Mouse (Mus musculus) neural tube, embryonic 12.5 days (tissue): ENCODE results near the gene Ctc1. TPM values are rescaled to one million over a fixed set of nuclear protein-coding genes. Genes with fewer than 3 reads are reported as not detected.
"Not testable (repeated sequence)": the region's sequence is repeated elsewhere in the genome, so short reads cannot be mapped to it uniquely, and the experiment has no call there.

Experiments used
- ATAC-seq: fragments of 200-750 bp; cut with Nextera tagmentation; 2 replicates; pipeline ENCODE4 v1.8.0; 2017; ENCODE audit warnings: low read depth, mild to moderate bottlenecking, moderate TSS enrichment, moderate library complexity; ENCODE audit not compliant: low FRiP score
- H3K27ac ChIP-seq: fragments of 300-500 bp; sonication (generic); 2 replicates; pipeline ENCODE4 v1.5.1; 2016
- H3K27me3 ChIP-seq: fragments of 300-500 bp; sonication (generic); replicated peaks from 2 replicates; pipeline ENCODE4 v1.6.1; 2016; ENCODE audit warnings: mild to moderate bottlenecking
- H3K36me3 ChIP-seq: fragments of 300-500 bp; sonication (generic); 2 replicates; pipeline ENCODE4 v1.6.1; 2016; ENCODE audit warnings: mild to moderate bottlenecking
- H3K4me1 ChIP-seq: fragments of 300-500 bp; sonication (generic); 2 replicates; pipeline ENCODE4 v1.6.1; 2016
- H3K4me2 ChIP-seq: fragments of 300-500 bp; sonication (generic); replicated peaks from 2 replicates; pipeline ENCODE4 v1.6.1; 2016; ENCODE audit warnings: mild to moderate bottlenecking
- H3K4me3 ChIP-seq: fragments of 300-500 bp; sonication (generic); 2 replicates; pipeline ENCODE4 v1.5.1; 2016
- H3K9ac ChIP-seq: fragments of 300-500 bp; sonication (generic); 2 replicates; pipeline ENCODE4 v1.6.1; 2016; ENCODE audit warnings: mild to moderate bottlenecking
- H3K9me3 ChIP-seq: fragments of 300-500 bp; sonication (generic); 2 replicates; pipeline ENCODE4 v1.6.1; 2016; ENCODE audit warnings: mild to moderate bottlenecking
- WGBS: fragments of 180-500 bp; shearing (Covaris S2); methylation state at CpG from one replicate; pipeline ENCODE4 v1.1.7; 2016; 5-methylcytosine and 5-hydroxymethylcytosine counted together
- polyA plus RNA-seq: library from polyadenylated mRNA; unstranded; fragments of >200 nt; fragmentation: Nextera tagmentation; extraction: Ambion mirVana; gene quantifications from 2 replicates; pipeline ENCODE4 v1.2.1, GENCODE M21; 2016

Gene Ctc1
- 60.8 and 66.8 TPM in 2 replicates for polyA plus RNA-seq

DNA sequence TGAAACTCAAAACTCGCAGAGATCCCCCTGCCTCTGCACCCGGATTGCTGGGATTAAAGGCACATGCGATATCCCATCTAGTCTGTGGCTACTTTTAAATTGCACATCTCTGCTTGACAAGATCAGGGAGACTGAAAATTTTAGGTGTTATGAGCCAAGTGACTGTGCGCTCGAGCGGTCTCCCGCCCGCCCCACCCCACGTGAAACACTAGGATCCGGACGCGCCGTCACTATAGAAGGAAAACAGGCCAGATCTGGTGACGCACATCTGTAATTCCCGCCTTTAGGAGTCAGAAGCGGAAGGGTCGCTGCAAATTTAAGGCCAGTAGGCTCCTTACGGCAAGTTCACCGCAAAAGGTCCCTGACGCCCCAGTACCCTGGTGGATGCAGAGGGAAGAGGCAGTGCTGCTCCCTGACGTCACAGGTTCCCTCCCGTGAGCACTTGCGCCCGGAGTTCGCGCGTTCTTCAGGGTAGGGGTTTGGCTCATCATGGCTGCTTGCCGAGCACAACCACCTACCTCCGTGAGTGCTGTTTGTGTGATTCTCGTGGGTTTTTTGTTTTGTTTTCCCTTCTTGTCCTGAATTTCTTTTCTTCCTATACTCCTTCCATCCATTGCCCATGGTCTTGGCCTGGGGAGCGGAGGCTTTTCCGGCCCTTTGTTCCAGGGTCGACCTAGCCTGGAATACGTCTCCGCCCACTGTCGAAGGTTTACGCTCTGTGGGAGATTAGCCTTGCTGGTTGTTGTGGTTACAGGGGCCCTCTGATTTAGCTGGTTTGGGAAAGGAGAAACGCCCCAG is at the start of gene Ctc1:
Ctc1 (plus strand) TSS at position 268 of the 798 bp plus-strand sequence.
- peak within 1 kb of the TSS; percentile 59 for H3K4me2 ChIP-seq
- peak within 1 kb of the TSS; percentile 77 for H3K27ac ChIP-seq
- H3K27me3 ChIP-seq = no peaks in the 10 kb centered on the region
- H3K4me3 ChIP-seq = peak within 1 kb of the TSS; percentile 65
- peaks cover 14% of the 10 kb centered on the region for H3K4me1 ChIP-seq
- peak within 1 kb of the TSS; percentile 84 for H3K9ac ChIP-seq
- H3K9me3 ChIP-seq = no peaks in the 10 kb centered on the region
- peak; percentile 96 for ATAC-seq
- H3K36me3 ChIP-seq = no peaks in the 10 kb centered on the region
- WGBS = 5% methylated on average over 38 of the region's 38 CpGs

DNA sequence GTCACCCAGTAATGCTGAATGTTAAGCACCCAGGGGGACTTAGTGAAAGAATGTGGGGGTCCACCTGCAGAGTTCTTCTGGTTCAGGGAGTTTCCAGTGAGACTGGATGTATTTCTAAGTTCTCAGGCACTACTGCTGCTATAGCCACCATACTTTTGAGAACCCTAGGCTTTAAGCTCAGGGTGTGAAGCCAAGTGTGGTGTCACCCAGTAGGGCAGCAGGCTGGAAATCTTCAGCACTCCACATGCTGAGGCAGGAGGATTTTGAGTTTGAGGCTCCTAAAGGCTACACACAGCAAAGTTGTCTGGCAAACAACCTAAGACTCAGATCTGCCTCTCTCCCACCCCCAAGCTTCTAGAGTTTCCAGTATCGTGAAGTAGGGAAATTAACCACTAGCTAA is 49.2 kb upstream of the Ctc1 start:
- Histone ChIP-seq H3K4me1 (peaks cover 12% of the 10 kb centered on the region), H3K4me2 (peak overlapping the region; percentile 89; the same call in 1 of the 2 replicates), H3K4me3 (no peak overlapping the region), H3K9me3 (no peaks in the 10 kb centered on the region), H3K27me3 (no peaks in the 10 kb centered on the region), H3K9ac (no peak overlapping the region), H3K36me3 (no peaks in the 10 kb centered on the region), H3K27ac (no peak overlapping the region)
- 50% methylated on average over 1 of the region's 1 CpGs for WGBS
- no peak for ATAC-seq

DNA sequence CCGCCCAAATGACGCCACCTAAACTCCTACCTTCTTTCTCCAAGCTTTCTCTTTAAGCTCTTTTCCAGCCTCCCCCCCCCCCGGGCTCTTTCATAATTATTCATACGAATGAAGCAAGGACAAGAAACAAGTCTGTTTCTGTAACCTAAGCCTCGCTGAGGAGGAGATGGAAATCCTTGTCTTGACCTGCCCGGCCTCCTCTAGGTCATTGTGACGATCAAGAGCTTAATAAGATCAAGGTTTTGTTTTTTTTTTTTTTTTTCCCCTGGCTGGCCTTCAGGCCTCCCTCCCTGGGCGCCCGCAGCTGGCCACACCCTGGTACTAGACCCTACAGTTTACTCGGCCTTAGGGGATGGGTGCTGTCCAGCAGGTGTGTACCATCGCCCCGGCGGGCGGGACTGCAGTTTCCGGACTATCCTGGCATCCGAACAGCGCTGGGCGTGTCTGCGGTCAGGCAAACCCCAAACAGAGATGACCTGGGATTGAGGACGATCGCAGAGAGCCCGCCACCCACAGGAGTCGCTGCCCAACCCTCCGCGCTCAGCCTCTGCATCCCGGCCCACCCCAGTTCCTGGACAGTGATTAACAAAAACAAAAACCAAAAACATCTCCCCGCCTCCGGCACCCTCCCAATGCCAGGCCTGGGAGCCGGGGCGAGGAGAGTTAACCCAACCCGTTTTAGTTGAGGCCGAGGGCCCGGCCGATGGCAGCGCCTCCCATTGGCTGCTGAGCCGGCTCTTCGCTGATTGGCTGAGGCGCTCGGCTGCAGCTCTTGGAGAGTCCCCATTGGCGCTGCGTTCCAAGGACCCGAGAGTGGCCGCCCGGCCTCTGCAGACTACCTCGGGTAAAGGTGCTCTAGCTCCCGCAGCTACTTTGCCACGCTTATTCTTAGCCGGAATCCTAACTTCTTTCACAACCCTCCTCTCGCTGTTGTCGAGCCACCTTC is 48.1 kb upstream of the Ctc1 start, which contains the start of gene Slc25a35:
Slc25a35 (plus strand) TSS at position 795 of the 946 bp plus-strand sequence.
- Histone ChIP-seq H3K27me3 (no peaks in the 10 kb centered on the region), H3K4me1 (peaks cover 12% of the 10 kb centered on the region), H3K4me2 (peak within 1 kb of the TSS; percentile 89), H3K36me3 (no peaks in the 10 kb centered on the region), H3K9ac (peak within 1 kb of the TSS; percentile 61), H3K4me3 (peak within 1 kb of the TSS; percentile 64), H3K9me3 (no peaks in the 10 kb centered on the region), H3K27ac (no peak within 1 kb of the TSS)
- under 1% methylated on average over 50 of the region's 50 CpGs for WGBS
- ATAC-seq = peak; percentile 97

DNA sequence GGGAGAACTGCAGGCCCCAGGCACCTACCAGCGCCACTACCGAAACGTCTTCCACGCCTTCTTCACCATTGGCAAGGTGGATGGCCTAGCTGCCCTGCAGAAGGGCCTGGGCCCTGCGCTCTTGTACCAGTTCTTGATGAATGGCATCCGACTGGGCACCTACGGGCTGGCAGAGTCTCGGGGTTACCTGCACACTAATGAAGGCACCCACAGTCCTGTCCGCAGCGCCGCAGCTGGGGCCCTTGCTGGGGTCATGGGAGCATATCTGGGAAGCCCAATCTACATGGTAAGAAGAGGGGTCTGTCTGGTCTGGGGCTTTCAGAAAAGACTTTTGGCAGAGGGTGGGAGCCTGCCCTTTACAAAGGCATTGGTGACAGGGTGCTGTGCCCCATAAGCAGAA is 47.0 kb upstream of the Ctc1 start:
- no peak for ATAC-seq
- H3K4me3 ChIP-seq = no peak overlapping the region
- H3K4me1 ChIP-seq = peaks cover 17% of the 10 kb centered on the region
- no peaks in the 10 kb centered on the region for H3K9me3 ChIP-seq
- H3K27ac ChIP-seq = no peak overlapping the region
- H3K27me3 ChIP-seq = no peaks in the 10 kb centered on the region
- no peak overlapping the region for H3K9ac ChIP-seq
- 88% methylated on average over 11 of the region's 11 CpGs for WGBS
- H3K36me3 ChIP-seq = no peaks in the 10 kb centered on the region
- peak overlapping the region; percentile 89; the same call in 1 of the 2 replicates for H3K4me2 ChIP-seq

DNA sequence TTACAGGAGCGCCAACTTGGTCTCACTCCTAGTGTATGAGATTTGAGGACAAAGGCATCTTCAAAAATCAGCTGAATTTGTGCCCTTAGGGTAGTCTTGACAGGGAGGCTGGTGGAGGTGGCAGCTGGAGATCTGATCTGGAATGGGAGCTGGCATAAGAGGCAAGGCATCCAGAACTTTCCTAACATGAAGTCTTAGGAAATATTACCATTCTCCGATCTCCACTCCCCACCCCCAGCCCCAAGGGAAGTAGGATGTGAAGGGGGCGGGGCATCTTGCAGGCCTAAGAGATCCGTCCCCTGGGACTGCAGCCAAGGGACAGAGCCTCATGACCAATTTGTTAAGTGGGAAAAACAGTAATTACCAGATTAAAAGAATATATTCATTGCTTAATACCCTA is 45.5 kb upstream of the Ctc1 start:
- ATAC-seq = no peak
- Histone ChIP-seq H3K4me1 (peaks cover 22% of the 10 kb centered on the region), H3K27ac (no peak overlapping the region), H3K9ac (no peak overlapping the region), H3K4me2 (no peak overlapping the region), H3K36me3 (no peaks in the 10 kb centered on the region), H3K4me3 (no peak overlapping the region), H3K9me3 (no peaks in the 10 kb centered on the region), H3K27me3 (no peaks in the 10 kb centered on the region; the same call in 1 of the 2 replicates)
- 80% methylated on average over 4 of the region's 4 CpGs for WGBS

DNA sequence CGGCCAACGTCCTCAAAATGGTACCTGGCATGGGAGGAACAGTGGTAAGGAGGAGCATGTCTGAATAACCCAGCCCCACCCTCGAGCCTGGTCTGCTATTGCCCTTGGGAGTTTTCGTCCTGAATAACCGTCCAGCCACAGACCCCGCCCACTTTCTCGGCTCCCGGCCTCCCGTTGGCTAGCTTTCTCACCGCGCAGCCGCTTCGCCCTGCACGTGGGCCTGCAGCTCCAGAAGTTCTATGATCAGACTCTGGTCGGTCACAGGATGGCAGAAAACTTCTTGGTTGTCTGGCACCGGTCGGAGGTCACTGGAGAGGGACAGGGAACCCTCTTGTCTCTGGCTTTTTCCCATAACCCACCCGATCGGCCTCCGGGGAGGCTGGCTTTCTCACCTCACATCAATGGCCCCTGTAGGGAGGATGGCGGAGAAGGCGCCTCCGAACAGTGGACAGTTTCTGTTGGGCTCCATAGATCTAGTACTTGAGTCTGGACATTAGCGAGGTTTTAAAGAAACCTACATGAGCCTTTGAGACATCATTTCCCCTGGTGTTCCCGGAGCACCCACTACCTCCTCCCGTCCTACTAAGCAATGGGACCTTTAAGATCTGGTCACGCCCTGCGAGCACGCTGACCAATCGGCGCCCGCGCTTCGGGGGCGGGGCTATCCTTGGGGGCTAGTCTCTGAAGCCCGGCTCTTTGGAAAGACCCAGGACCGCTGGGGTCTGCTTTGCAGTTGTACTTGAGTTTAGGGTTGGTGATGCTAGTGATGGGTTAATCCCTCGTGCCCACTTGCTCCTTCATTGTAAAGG is 42.3 kb upstream of the Ctc1 start:
- Histone ChIP-seq H3K9ac (peak overlapping the region; percentile 47; the same call in 1 of the 2 replicates), H3K4me1 (peaks cover 10% of the 10 kb centered on the region), H3K4me2 (peak overlapping the region; percentile 63), H3K4me3 (peak overlapping the region; percentile 41)
- ATAC-seq = peak; percentile 91
- H3K9me3 ChIP-seq, H3K27me3 ChIP-seq, H3K27ac ChIP-seq, H3K36me3 ChIP-seq: not testable (repeated sequence)
- under 1% methylated on average over 38 of the region's 38 CpGs for WGBS

DNA sequence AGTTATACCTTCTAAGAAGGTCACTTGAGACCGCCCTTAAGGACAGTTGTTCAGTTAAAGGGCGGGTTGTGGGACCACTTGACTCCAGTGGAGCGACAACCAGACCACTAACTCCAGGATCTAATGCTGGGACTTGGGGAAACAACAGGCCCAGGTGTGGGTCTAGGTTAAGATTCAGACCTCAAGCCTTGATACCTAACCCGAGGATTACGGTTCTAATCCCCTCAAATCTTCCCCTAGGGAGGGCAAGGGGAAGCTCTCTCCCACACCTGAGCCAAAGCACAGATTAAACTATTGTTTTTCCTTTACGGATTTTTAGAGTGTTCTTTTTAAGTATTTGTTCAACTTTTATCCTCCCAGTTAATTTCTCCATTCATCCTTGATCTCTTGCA is 41.7 kb upstream of the Ctc1 start:
- WGBS = 39% methylated on average over 6 of the region's 6 CpGs
- Histone ChIP-seq H3K4me3 (peak overlapping the region; percentile 41), H3K27me3 (no peaks in the 10 kb centered on the region; the same call in 1 of the 2 replicates), H3K4me2 (peak overlapping the region; percentile 63), H3K9ac (0 out of 2 replicates have a peak overlapping the region, but pooled peaks have one; percentile 6), H3K4me1 (peaks cover 10% of the 10 kb centered on the region), H3K9me3 (no peaks in the 10 kb centered on the region), H3K27ac (no peak overlapping the region), H3K36me3 (no peaks in the 10 kb centered on the region)
- no peak for ATAC-seq

DNA sequence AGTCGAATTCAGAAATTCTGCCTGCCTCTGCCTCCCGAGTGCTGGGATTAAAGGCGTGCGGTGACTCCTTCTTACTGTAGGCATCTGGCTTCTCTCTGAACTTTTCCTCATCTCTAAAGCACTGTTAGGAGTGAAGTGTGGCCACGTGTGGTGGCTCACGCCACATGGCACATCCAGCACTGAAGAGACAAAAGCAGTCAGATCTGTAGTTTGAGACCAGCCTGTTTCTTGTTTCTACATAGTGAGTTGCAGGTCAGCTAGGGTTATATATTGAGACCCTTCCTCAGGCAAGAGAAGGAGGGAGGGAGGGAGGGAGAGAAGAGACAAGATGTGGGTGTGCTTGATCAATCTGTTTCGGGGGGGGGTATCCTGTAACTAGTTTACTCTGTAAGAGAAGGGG is 40.6 kb upstream of the Ctc1 start, which contains the start of gene Rangrf:
Rangrf (minus strand) TSS at position 101 of the 400 bp plus-strand sequence.
- Histone ChIP-seq H3K27ac (no peak within 1 kb of the TSS), H3K9ac (0 out of 2 replicates have a peak within 1 kb of the TSS, but pooled peaks have one; percentile 6), H3K4me1 (peaks cover 10% of the 10 kb centered on the region), H3K9me3 (no peaks in the 10 kb centered on the region), H3K4me3 (peak within 1 kb of the TSS; percentile 41), H3K27me3 (no peaks in the 10 kb centered on the region; the same call in 1 of the 2 replicates), H3K4me2 (peak within 1 kb of the TSS; percentile 63), H3K36me3 (no peaks in the 10 kb centered on the region)
- WGBS = 86% methylated on average over 7 of the region's 7 CpGs
- ATAC-seq = no peak

DNA sequence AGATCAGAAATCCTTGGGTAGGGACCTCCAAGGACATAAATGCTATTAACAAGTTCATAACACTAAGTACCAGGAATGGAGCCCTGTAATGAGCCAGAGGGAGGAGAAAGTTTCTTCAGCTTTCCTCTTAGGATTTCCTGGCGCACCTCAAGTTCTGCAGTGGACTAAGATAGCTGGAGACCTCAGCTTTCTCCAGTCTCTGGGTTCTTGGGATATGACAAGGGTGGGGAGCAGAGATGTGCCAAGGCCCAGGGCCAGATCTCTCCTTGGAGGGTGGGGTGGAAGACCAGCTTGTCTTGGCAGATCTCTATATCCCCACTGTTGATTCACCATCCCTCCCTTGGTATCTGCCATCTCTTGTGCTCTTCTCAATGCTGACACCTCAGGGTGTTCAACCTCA is 40.1 kb upstream of the Ctc1 start:
- ATAC-seq = no peak
- WGBS = 95% methylated on average over 1 of the region's 1 CpGs
- H3K4me3 ChIP-seq = no peak overlapping the region
- H3K4me2 ChIP-seq = no peak overlapping the region
- H3K27me3 ChIP-seq = no peaks in the 10 kb centered on the region; the same call in 1 of the 2 replicates
- H3K4me1 ChIP-seq = peaks cover 10% of the 10 kb centered on the region
- H3K9ac ChIP-seq = no peak overlapping the region
- no peak overlapping the region for H3K27ac ChIP-seq
- H3K9me3 ChIP-seq = no peaks in the 10 kb centered on the region
- no peaks in the 10 kb centered on the region for H3K36me3 ChIP-seq

DNA sequence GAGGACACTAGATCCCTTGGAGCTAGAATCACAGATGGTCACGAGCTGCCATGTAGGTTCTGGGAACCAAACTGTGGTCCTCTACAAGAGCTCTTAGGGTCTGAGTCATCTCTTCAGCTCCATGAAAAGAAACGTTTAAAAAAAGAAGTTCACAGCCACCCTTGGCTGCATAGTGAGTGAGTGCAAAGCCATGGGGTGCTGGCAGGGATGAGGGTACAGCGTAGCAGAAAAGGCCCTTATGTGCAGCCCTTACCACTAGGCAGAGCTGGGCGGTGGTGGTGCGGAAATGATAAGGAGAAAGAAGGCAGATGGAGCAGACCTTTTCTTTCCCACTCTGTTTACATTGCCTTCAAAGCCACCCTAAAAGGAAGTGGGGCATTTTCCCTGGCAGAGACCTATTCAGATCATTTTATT is 36.4 kb upstream of the Ctc1 start:
- H3K9me3 ChIP-seq = no peaks in the 10 kb centered on the region
- ATAC-seq = no peak
- no peak overlapping the region for H3K9ac ChIP-seq
- no peaks in the 10 kb centered on the region; the same call in 1 of the 2 replicates for H3K27me3 ChIP-seq
- H3K4me2 ChIP-seq = no peak overlapping the region
- no peak overlapping the region for H3K4me3 ChIP-seq
- WGBS = 63% methylated on average over 5 of the region's 5 CpGs
- H3K36me3 ChIP-seq = no peaks in the 10 kb centered on the region
- H3K4me1 ChIP-seq = no peaks in the 10 kb centered on the region
- H3K27ac ChIP-seq = no peak overlapping the region

DNA sequence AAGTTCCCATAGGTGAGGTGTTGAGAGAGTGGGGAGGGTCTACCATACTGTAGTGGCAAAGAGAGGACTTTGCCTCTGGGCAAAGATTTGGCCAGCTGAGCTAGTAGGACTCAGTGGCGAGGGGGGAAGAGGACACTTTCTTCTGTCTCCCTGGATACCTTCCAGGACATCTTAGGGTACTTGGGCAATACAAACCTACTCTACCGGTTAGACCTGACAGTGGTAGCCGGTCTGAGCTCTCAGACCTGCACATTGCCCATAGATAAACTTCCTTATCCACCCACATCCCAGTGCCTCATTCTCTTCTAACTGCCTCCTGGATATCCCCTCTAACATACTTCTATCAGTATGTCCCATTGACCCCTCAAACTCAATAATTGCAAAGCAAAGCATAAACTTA is 34.8 kb upstream of the Ctc1 start:
- 66% methylated on average over 3 of the region's 3 CpGs for WGBS
- Histone ChIP-seq H3K4me3 (no peak overlapping the region), H3K27ac (no peak overlapping the region), H3K9ac (no peak overlapping the region), H3K4me2 (no peak overlapping the region), H3K36me3 (no peaks in the 10 kb centered on the region), H3K4me1 (no peaks in the 10 kb centered on the region), H3K27me3 (no peaks in the 10 kb centered on the region), H3K9me3 (no peaks in the 10 kb centered on the region)
- no peak for ATAC-seq
